Mouse (Mus musculus) kidney, postnatal 36 days (tissue): Measurements from ENCODE around the gene Gm15294.

Source experiments
- DNase-seq, 2 experiments: peaks; one replicate each; pipeline ENCODE4 v3.0.0; 2021 to 2022; ENCODE audit warnings: mixed read lengths in 2 of 2

Gm15294 gene

DNA sequence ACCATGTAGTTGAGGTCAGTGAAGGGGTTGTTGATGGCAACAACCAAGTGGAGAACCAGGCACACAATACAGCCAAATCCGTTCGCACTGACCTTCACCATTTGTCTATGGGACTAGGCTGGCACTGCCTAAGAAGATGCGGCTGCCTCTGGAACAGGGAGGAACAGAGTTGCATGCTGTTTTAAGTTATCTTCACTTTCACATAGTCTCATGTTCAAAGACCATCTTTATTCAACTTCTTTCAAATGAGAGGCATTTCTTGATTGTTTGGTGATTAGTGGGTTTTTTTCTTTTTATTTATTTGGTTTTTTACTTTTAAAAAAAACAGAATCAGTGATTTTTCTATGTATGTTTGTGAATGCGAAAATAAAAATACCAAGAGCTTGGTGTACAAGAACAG is at the start of gene Gm15294:
Gm15294 (minus strand) TSS at position 101 of the 400 bp plus-strand sequence.
- DNase-seq, result no peak

DNA sequence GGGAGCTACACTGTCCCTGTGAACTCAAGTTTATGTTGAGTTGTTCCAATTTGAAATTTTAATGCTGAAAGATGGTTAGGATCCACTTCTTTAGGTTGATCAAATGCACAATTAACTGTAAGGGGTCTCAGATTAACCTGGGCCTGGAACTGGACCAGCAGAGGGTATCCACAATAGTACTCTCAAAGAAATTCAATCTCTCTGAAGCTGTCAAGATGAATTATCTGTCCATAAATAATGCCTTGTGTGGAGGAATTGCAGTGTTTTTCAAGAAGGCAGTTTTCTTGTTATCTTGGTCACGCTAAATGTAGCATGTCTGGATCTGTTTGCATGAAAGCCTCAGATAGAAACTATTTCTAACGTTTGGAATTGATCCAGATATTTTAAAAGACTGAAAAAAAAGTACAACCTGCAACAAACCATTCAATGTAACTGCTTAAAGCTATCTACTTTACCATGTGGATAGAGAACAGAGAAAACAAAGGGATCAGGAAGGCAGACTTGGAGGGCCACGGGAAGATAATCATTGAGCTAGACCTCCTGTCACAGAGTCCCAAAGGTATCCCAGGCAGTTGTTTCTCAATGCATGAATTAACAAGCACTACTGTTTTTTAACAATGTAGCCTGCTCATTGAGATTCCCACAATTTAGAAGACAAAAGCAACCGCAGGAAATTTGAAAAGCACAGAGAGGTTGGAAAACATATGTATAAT is 9.5 kb upstream of the Gm15294 start:
- no peak for DNase-seq

DNA sequence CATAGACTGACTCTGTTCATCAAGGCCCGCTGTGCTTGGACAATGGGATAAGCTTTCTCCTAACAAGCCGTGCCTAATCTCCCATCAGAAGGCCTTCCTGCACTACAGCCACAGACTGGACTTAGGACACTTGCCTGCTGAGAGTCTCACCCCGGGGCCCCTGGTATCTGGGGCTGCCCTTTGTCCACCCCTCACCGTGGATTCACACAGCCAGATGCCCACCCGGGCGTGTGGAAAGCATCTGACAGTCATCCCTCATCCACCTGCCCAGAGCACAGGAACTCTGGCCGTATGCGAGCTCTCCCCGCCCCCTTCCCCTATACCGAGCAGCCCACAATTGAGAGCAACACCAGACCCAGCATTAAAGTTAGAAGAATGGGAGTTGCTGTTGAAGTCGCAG is 1.0 kb downstream of the Gm15294 start:
- no peak for DNase-seq

DNA sequence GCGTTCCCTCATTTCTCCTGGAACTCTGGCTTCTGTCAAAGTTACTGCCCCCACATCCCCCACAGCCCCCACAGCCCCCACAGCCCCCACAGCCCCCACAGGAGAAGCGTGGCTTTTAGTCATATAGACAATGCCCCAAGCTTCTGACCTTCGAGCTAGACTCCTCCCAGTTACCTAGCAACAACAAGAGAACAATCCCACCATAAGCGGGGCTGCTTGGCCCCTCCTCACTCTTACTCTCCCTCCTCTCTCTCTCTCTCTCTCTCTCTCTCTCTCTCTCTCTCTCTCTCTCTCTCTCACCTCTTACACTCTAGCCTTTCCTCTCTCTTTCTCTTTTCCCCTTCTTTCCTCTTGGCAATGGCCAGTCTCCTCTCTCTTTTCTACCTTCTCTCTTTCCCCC is 1.4 kb downstream of the Gm15294 start:
- DNase-seq, result no peak

DNA sequence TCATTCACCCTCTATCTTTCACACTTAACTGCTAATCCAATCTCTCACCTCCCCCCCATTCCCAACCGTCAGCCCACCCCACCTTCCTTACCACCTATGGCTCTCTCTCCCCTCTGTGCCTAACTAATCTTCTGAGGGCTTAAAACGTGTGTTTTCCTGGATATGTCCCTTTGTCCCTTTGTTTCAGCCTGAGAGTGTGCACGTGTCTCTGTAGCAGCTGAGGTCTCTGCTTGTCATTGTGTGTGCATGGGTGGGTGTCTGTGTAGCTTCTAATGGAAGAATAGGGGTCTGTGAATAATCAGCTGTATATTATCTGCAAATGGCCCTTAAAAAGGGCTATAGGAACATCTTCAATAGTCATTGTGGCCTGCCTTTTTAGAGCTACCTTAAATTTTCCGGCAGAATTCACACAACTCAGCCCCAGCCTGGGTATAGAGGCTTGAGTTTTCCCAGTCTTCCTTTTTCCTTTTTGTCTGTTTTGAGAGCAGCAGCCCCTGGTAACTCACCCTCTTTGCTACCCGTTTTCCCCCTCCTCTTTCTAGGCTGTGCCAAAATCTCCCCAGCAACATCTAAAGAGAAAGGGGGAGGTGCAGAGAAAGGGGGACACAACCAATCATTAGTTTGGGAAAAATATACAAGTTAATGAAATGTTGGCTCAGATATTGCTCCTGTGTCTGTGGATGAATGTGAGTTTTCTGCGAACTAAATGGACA is 19.2 kb downstream of the Gm15294 start:
- no peak for DNase-seq
